Mouse (Mus musculus): ENCODE measurements at regions not wholly inside any gene's neighbourhood (a gene's known extent, or its start where the extent isn't known, plus 50 kb on each side); places are given as distances from the start of the nearest gene placed in this dataset.

DNA sequence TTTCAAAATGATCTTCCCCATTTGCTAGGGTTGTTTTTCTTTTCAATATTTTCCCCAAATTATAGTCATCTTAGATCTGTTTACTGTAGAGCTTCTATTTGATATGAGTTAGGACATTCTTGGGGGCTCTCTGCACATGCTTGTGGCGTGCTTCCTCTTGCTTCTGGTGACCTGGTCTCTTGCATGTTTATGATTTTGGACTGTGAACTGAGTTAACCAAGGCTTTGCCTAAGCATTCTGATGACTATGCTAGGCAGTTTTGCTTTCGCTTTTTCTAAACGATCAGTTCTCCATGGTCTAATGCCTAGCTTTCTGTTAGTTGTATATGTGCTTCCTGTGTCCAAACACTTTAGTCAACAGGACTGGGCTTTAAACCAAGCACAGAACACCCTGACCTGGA lies 339.4 kb upstream of the Sphkap start:
- no peaks in the 10 kb centered on the region for H3K27me3 ChIP-seq (ENCODE audit: insufficient read depth, poor library complexity, severe bottlenecking)
- no peak overlapping the region for H3K27ac ChIP-seq
- H3K4me3 ChIP-seq, result no peak overlapping the region
- WGBS, result 85% methylated on average over 3 of the region's 3 CpGs
- no peak for DNase-seq (ENCODE audit: low spot score)
- no peaks in the 10 kb centered on the region for H3K9me3 ChIP-seq
- H3K36me3 ChIP-seq, result no peaks in the 10 kb centered on the region
- H3K4me1 ChIP-seq, result no peaks in the 10 kb centered on the region

DNA sequence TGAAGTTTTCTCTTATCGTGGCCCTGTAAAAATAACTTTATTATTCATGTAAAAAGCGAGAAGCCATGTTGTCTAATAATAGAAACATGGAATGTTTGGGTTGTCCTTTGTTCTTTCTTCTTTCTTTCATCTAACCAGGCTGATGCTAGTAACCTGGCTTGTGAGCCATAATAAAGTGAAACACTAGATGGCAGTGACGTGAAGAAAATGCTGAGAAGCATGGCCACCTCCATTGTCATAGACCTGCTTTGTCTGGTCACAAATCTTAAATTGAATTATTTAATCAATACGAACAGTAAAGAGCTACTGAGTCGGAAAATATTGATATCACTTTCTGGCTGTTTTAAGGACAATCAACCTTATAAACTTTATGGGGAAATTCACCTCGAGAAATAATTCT lies 338.0 kb upstream of the Sphkap start:
- H3K4me1 ChIP-seq, result no peaks in the 10 kb centered on the region
- no peaks in the 10 kb centered on the region for H3K9me3 ChIP-seq
- WGBS, result 32% methylated on average over 6 of the region's 6 CpGs
- H3K36me3 ChIP-seq, result no peaks in the 10 kb centered on the region
- H3K27me3 ChIP-seq (ENCODE audit: insufficient read depth, poor library complexity, severe bottlenecking), result no peaks in the 10 kb centered on the region
- H3K4me3 ChIP-seq, result no peak overlapping the region
- no peak overlapping the region for H3K27ac ChIP-seq
- no peak for DNase-seq (ENCODE audit: low spot score)

GRCm38 (mm10) chr1:83736428-83737117 lies 328.6 kb upstream of the Sphkap start:
- Histone ChIP-seq H3K36me3 (no peaks in the 10 kb centered on the region), H3K27me3 (ENCODE audit: insufficient read depth, poor library complexity, severe bottlenecking) (no peaks in the 10 kb centered on the region), H3K4me1 (no peaks in the 10 kb centered on the region), H3K9me3 (no peaks in the 10 kb centered on the region), H3K27ac (no peak overlapping the region), H3K4me3 (no peak overlapping the region)
- 37% methylated on average over 2 of the region's 2 CpGs for WGBS
- no peak for DNase-seq (ENCODE audit: low spot score)

DNA sequence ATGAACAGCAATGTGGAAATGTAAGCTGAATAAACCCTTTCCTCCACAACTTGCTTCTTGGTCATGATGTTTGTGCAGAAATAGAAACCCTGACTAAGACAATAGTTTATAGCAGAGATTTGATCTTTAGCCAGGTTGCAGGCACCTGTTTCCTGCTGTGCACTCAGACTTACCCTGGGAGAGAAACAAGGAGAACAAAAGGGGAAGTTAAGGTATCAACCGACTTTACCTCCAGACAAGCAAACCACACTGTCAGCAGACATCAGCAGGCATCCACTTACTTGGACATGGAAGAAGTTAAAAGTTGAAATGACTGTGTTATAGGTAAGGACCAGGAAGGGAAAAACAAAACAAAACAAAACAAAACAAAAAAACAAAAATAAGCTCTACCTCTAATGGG lies 323.7 kb upstream of the Sphkap start:
- Histone ChIP-seq H3K9me3 (no peaks in the 10 kb centered on the region), H3K27me3 (ENCODE audit: insufficient read depth, poor library complexity, severe bottlenecking) (no peaks in the 10 kb centered on the region), H3K4me1 (no peaks in the 10 kb centered on the region), H3K36me3 (no peaks in the 10 kb centered on the region), H3K4me3 (no peak overlapping the region), H3K27ac (no peak overlapping the region)
- DNase-seq (ENCODE audit: low spot score), result no peak
- WGBS, result 71% methylated on average over 1 of the region's 1 CpGs

DNA sequence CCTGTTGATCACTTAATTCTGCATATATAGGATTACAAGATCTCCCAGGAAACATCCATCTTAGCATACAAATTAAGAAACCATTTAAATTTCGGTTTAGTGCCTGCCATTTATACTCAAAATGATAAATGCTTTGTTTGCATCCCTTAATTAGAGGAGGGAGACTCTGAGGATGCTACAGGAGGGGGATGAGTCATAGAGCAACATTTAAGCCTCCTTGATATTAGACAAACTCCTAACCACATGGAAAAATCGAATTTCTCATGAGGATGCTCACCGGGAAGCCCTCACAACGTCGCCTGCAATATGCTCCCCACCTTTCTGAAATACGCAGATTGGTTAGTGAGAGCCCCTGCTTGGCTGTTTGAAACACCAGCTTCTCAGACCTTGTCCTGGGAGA lies 320.8 kb upstream of the Sphkap start:
- Histone ChIP-seq H3K9me3 (no peaks in the 10 kb centered on the region), H3K4me1 (no peaks in the 10 kb centered on the region), H3K36me3 (no peaks in the 10 kb centered on the region), H3K4me3 (no peak overlapping the region), H3K27ac (no peak overlapping the region), H3K27me3 (ENCODE audit: insufficient read depth, poor library complexity, severe bottlenecking) (no peaks in the 10 kb centered on the region)
- WGBS, result 73% methylated on average over 6 of the region's 6 CpGs
- DNase-seq (ENCODE audit: low spot score), result no peak

DNA sequence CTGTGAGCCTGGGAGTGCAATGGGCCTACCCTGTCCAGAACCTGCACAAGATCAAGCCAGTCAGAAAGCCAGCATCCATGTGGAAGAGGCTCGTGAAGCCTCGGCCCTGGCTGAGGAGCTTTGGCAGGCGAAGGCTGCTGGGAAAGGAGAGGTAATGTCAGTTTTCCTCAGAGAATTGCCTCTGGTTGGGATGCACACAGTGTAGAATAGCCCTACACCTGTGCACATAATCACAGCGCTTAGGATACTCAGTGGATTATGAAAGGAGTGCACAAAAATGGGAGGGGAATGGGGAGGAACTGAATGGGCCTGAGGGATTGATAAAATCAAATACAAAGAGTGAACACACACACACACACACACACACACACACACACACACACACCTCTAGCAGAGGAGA lies 319.9 kb upstream of the Sphkap start:
- H3K4me1 ChIP-seq, result no peaks in the 10 kb centered on the region
- WGBS, result 81% methylated on average over 4 of the region's 4 CpGs
- no peaks in the 10 kb centered on the region for H3K9me3 ChIP-seq
- no peaks in the 10 kb centered on the region for H3K36me3 ChIP-seq
- no peak overlapping the region for H3K4me3 ChIP-seq
- H3K27me3 ChIP-seq (ENCODE audit: insufficient read depth, poor library complexity, severe bottlenecking), result no peaks in the 10 kb centered on the region
- no peak overlapping the region for H3K27ac ChIP-seq
- no peak for DNase-seq (ENCODE audit: low spot score)

DNA sequence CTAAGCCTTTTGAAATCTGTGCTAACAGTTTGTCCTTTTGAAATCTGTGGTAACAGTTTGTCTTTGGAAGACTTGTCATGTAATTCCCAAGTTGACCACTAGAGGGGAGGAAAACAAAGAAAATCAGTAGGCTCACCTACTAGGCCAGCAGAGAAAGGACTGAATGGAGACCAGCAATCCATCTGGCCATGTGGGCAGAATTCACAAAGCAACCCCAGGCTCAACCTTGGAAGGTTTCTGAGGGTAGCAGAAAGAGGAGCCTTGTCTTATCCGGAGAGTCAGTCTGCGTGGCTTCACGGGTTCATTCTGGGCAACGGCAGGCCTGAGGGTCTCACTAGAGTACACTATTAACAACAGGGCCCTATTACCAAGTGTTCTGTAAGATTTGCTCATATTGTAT lies 319.2 kb upstream of the Sphkap start:
- no peaks in the 10 kb centered on the region for H3K27me3 ChIP-seq (ENCODE audit: insufficient read depth, poor library complexity, severe bottlenecking)
- no peaks in the 10 kb centered on the region for H3K9me3 ChIP-seq
- WGBS, result 87% methylated on average over 4 of the region's 4 CpGs
- no peak overlapping the region for H3K27ac ChIP-seq
- H3K4me3 ChIP-seq, result no peak overlapping the region
- no peaks in the 10 kb centered on the region for H3K36me3 ChIP-seq
- no peaks in the 10 kb centered on the region for H3K4me1 ChIP-seq
- no peak for DNase-seq (ENCODE audit: low spot score)

DNA sequence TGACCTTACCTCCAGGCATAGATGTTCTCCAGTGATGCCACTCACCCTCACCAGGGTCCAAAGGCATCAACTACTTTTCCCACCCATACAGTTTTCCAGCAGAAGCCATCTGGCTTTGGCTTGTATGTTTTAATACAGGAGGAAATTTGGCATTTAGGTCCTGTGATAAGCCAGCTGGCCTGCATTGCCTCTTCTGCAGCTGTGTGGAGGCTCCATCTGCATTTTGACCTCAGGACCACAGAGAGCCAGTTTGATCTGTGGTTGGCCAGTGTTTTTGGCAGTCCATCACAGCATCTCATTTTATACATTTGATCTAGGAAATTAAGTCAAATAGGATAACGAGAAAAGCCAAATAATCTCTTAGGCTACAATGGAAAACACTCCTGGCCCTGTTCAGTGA lies 315.1 kb upstream of the Sphkap start:
- no peaks in the 10 kb centered on the region for H3K27me3 ChIP-seq (ENCODE audit: insufficient read depth, poor library complexity, severe bottlenecking)
- H3K36me3 ChIP-seq, result no peaks in the 10 kb centered on the region
- H3K4me3 ChIP-seq, result no peak overlapping the region
- WGBS, result 84% methylated on average over 1 of the region's 1 CpGs
- DNase-seq (ENCODE audit: low spot score), result no peak
- H3K27ac ChIP-seq, result no peak overlapping the region
- no peaks in the 10 kb centered on the region for H3K9me3 ChIP-seq
- no peaks in the 10 kb centered on the region for H3K4me1 ChIP-seq

DNA sequence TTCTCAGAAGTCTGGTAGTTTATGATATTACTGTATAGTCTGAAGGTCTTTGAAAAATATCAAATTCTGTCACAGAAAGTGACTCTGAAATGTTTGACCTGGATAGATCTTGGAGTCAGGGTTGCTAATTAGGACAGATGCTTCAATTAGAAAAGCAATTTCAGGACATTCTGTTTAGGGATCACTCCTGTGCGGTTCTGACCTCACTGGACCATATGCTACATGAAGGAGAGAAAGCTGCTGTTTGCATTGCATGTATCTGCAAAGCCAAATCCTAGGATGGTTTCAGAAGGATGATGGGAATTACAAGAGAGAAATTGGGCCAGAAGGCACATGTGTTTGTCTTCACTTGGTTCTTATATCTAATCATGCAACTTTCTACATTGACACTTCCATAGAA lies 312.2 kb upstream of the Sphkap start:
- Histone ChIP-seq H3K4me3 (no peak overlapping the region), H3K4me1 (peaks cover 3% of the 10 kb centered on the region; the same call in 1 of the 2 replicates), H3K27me3 (ENCODE audit: insufficient read depth, poor library complexity, severe bottlenecking) (no peaks in the 10 kb centered on the region), H3K9me3 (no peaks in the 10 kb centered on the region), H3K27ac (no peak overlapping the region), H3K36me3 (no peaks in the 10 kb centered on the region)
- no peak for DNase-seq (ENCODE audit: low spot score)
- 84% methylated on average over 1 of the region's 1 CpGs for WGBS

DNA sequence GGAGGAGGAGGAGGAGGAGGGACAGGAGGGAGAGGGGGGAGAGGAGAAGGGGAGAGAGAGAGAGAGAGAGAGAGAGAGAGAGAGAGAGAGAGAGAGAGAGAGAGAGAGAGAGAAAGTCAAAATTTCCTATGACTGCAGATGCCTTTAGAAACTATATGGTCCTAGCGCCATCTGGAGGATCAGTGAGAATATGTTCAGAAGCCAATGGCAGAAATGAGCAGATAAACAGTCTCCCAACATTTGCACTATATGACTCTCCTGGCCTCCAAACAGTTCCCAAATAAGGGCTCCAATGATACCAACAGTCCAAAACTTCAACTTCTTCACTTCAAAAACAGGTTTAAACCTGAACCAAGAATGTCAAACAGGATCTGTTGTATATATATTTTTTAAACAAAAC lies 309.1 kb upstream of the Sphkap start:
- Histone ChIP-seq H3K27ac (no peak overlapping the region), H3K4me3 (no peak overlapping the region), H3K36me3 (no peaks in the 10 kb centered on the region), H3K4me1 (peaks cover 12% of the 10 kb centered on the region), H3K27me3 (ENCODE audit: insufficient read depth, poor library complexity, severe bottlenecking) (no peaks in the 10 kb centered on the region), H3K9me3 (no peaks in the 10 kb centered on the region)
- DNase-seq (ENCODE audit: low spot score), result no peak
- 0% methylated on average over 1 of the region's 1 CpGs for WGBS

DNA sequence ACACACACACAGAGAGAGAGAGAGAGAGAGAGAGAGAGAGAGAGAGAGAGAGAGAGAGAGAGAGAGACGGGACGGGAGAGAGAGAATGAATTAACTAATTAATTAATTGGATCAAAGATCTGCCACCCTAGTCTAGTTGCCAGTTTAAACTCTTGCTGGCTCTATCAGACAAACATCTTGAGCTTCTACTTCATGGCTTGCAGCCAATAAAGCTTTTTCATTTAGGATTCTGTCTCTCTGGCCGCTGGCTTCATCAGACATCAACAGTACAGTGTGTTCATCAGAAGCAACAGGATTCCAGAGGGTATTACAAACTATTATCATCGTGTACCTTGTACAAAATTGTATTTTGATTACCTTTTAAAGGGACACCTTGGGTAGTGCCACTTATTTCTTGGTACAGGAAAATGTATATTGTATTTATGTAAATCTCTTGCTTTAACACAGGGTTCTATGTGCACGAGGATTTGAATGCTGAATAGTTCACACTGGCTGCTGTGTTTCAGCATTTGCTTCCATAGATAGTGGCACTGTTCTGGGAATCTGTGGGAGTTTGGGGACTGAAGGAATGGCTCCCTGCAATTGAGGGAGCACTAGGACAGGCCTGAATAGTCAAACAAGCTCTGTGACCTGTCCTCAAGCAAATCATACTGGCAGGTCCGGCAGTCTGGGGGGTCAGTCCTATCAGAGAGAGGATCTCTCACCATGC lies 293.9 kb upstream of the Sphkap start:
- Histone ChIP-seq H3K36me3 (no peaks in the 10 kb centered on the region), H3K4me3 (no peak overlapping the region), H3K4me1 (no peaks in the 10 kb centered on the region), H3K9me3 (no peaks in the 10 kb centered on the region), H3K27ac (no peak overlapping the region), H3K27me3 (ENCODE audit: insufficient read depth, poor library complexity, severe bottlenecking) (no peaks in the 10 kb centered on the region)
- DNase-seq (ENCODE audit: low spot score), result no peak
- 81% methylated on average over 6 of the region's 6 CpGs for WGBS

- 34% methylated on average over 6 of the region's 6 CpGs for WGBS
- no peaks in the 10 kb centered on the region for H3K4me1 ChIP-seq
- H3K27ac ChIP-seq, result no peak overlapping the region
- H3K36me3 ChIP-seq, result no peaks in the 10 kb centered on the region
- H3K4me3 ChIP-seq, result no peak overlapping the region
- DNase-seq (ENCODE audit: low spot score), result no peak
- H3K9me3 ChIP-seq, result no peaks in the 10 kb centered on the region
- no peaks in the 10 kb centered on the region for H3K27me3 ChIP-seq (ENCODE audit: insufficient read depth, poor library complexity, severe bottlenecking)
These were observed 289.4 kb upstream of the Sphkap start for GRCm38 (mm10) chr1:83697422-83697821.

- Histone ChIP-seq H3K36me3 (no peaks in the 10 kb centered on the region), H3K9me3 (no peaks in the 10 kb centered on the region), H3K4me1 (no peaks in the 10 kb centered on the region), H3K27ac (no peak overlapping the region), H3K4me3 (no peak overlapping the region), H3K27me3 (ENCODE audit: insufficient read depth, poor library complexity, severe bottlenecking) (no peaks in the 10 kb centered on the region)
- no peak for DNase-seq (ENCODE audit: low spot score)
- WGBS, result 72% methylated on average over 3 of the region's 3 CpGs
These were observed 277.2 kb upstream of the Sphkap start for GRCm38 (mm10) chr1:83685221-83685620.

DNA sequence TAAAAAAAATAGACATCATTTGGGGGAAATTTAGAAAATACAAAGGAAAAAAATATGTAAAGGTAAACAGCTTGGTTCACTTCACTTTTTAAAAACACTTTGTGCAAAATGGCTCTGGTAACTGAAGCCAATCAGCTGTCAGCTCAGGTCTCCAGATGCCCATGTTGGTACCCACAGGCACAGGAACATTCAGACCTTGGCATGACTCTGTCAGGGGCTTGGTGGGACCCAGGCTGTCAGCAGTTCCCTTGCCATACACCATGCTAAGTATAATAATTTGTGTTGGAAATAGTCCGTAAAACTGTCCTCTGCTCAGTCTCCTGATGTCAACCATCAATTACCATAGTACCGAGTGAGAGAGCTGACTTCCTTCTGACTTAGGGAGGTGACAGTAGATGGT lies 257.3 kb upstream of the Sphkap start:
- 58% methylated on average over 2 of the region's 2 CpGs for WGBS
- H3K36me3 ChIP-seq, result no peaks in the 10 kb centered on the region
- H3K27me3 ChIP-seq (ENCODE audit: insufficient read depth, poor library complexity, severe bottlenecking), result no peaks in the 10 kb centered on the region
- H3K27ac ChIP-seq, result no peak overlapping the region
- H3K9me3 ChIP-seq, result no peaks in the 10 kb centered on the region
- H3K4me3 ChIP-seq, result no peak overlapping the region
- DNase-seq (ENCODE audit: low spot score), result no peak
- H3K4me1 ChIP-seq, result no peaks in the 10 kb centered on the region
